Mouse (Mus musculus): ENCODE results near the gene Tmx4.

Tmx4 gene

GRCm38 (mm10) chr2:134559422-134559821 is 84.5 kb downstream of the Tmx4 start:
- DNase-seq (ENCODE audit: low read depth in 1 of 2, low spot score in 2 of 2): no peak

DNA sequence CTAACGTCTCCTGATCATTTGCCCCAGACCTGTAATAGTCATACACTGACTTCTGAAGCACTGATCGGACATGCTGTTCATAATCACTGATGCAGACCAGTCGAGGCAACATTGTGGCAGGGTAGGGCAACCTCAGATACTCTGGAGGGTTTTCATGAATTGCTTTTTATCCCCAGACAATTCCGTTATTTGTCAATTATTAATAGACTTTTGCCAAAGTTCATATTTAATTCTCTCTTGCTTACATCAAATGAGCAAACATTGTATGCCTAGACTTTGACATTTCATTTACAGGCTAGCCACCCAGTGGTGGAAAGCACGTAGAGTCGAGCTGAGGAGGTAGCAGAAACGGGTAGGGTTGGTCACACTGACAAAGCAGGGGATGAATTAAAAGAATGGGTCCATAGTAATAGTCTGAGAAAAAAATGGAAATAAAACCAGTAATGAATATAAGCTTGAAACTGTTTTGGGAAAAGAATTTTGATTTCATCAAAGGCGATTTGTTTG is 89.7 kb downstream of the Tmx4 start, which contains the start of gene Hao1:
TSS of gene Hao1 (minus strand) at position 148 of the 507 bp plus-strand sequence.
- no peak for DNase-seq (ENCODE audit: low read depth in 1 of 2, low spot score in 2 of 2)

GRCm38 (mm10) chr2:134552358-134552757 is 91.6 kb downstream of the Tmx4 start:
- DNase-seq (ENCODE audit: low read depth in 1 of 2, low spot score in 2 of 2): no peak

DNA sequence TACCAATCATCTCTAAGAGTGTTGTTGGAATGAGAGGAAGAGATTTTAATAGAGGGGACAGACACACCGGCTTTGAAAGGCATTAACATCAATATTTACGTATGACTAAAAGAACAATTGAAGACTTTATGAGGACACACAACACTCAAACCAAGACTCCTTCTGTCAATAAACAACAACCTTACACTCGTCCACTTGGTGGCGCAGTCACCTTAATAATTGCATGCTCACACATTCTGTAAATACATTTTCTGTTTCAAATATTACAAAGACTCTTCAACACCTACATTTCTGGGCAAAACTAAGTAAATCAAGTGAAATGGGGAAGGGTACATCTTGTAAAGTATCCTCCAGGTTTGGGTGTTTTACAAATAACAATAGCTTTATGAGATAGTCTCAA is 94.2 kb downstream of the Tmx4 start:
- no peak for DNase-seq (ENCODE audit: low read depth in 1 of 2, low spot score in 2 of 2)

- no peak for DNase-seq (ENCODE audit: low read depth in 1 of 2, low spot score in 2 of 2)
Measured at GRCm38 (mm10) chr2:134545116-134545515, 98.8 kb downstream of the Tmx4 start.

DNA sequence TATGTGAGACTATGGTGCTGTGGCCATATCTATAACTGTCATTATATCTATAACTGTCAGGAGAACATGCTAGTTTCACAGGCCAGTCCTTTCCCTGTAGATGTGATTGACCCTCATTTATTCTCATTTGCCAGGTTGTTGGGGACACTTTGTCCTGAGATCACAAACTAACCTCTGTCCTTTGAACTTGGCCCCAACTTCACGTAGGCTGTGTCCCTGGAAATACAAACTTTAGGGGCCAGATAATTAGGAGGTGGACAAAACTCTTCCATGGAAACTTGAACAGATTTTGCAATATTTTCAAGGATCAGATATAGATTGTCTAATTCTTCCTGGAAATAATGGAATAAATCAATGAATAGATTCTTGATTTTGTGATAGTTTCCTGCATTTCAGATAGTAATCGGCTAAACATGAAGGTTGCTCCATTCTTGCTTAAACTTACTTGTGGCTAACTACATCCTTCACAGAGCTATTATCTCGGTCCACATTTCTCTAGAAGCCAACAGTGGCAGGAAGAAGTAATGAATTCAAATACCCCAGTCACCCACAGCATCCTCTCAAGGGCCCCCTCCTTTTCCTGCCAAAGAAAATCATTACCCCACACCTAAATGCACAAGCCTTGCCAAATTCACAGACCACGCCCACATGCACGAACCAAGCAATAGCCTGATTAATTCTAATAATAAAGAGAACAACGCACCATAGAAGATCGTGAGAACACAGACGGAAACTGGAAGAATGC is 99.5 kb downstream of the Tmx4 start:
- DNase-seq (ENCODE audit: low read depth in 1 of 2, low spot score in 2 of 2): no peak
